Mouse (Mus musculus): Measurements from ENCODE around the gene Nrtn.

The Nrtn gene

GRCm38 (mm10) chr17:56757416-56758123 is at the start of gene Nrtn:
Gene Nrtn, minus strand, starts transcription at chr17:56757530.
- peak; percentile 42 for DNase-seq (ENCODE audit: low spot score)

- DNase-seq (ENCODE audit: low spot score) = peak; percentile 68
These were observed 48.5 kb upstream of the Nrtn start for GRCm38 (mm10) chr17:56805784-56806183.

- DNase-seq (ENCODE audit: low spot score) = no peak
These were observed 47.6 kb upstream of the Nrtn start for GRCm38 (mm10) chr17:56804952-56805351.

GRCm38 (mm10) chr17:56802065-56802464 is 44.7 kb upstream of the Nrtn start:
- DNase-seq (ENCODE audit: low spot score) = no peak

GRCm38 (mm10) chr17:56799276-56799675 is 41.9 kb upstream of the Nrtn start:
- no peak for DNase-seq (ENCODE audit: low spot score)

GRCm38 (mm10) chr17:56793614-56794319 is 36.4 kb upstream of the Nrtn start:
- no peak for DNase-seq (ENCODE audit: low spot score)

GRCm38 (mm10) chr17:56792588-56792987 is 35.3 kb upstream of the Nrtn start:
- no peak for DNase-seq (ENCODE audit: low spot score)

- DNase-seq (ENCODE audit: low spot score) = no peak
These were observed 32.0 kb upstream of the Nrtn start for GRCm38 (mm10) chr17:56789286-56789685.

- peak; percentile 43 for DNase-seq (ENCODE audit: low spot score)
These were observed 31.6 kb upstream of the Nrtn start for GRCm38 (mm10) chr17:56788886-56789285.

- no peak for DNase-seq (ENCODE audit: low spot score)
These were observed 23.1 kb upstream of the Nrtn start for GRCm38 (mm10) chr17:56780291-56780978.

- peak; percentile 77 for DNase-seq (ENCODE audit: low spot score)
These were observed 21.5 kb upstream of the Nrtn start for GRCm38 (mm10) chr17:56778779-56779362.

GRCm38 (mm10) chr17:56777568-56777967 is 20.2 kb upstream of the Nrtn start:
- no peak for DNase-seq (ENCODE audit: low spot score)

- no peak for DNase-seq (ENCODE audit: low spot score)
These were observed 12.6 kb upstream of the Nrtn start, which contains the start of gene Prr22 for GRCm38 (mm10) chr17:56769950-56770349. Gene Prr22, plus strand, starts transcription at chr17:56770250.

GRCm38 (mm10) chr17:56768941-56769340 is 11.6 kb upstream of the Nrtn start:
- no peak for DNase-seq (ENCODE audit: low spot score)

- DNase-seq (ENCODE audit: low spot score) = no peak
These were observed 10.3 kb upstream of the Nrtn start for GRCm38 (mm10) chr17:56767531-56768135.

- DNase-seq (ENCODE audit: low spot score) = no peak
These were observed 9.5 kb upstream of the Nrtn start for GRCm38 (mm10) chr17:56766631-56767405.

GRCm38 (mm10) chr17:56765431-56765830 is 8.1 kb upstream of the Nrtn start:
- DNase-seq (ENCODE audit: low spot score) = no peak

- DNase-seq (ENCODE audit: low spot score) = peak; percentile 95
These were observed 7.4 kb upstream of the Nrtn start, which contains the start of gene Dus3l for GRCm38 (mm10) chr17:56764474-56765354. Gene Dus3l, plus strand, starts transcription at chr17:56764757.

GRCm38 (mm10) chr17:56763741-56764250 is 6.5 kb upstream of the Nrtn start:
- DNase-seq (ENCODE audit: low spot score) = no peak
